Mouse (Mus musculus) layer of hippocampus, postnatal 10 days (tissue): Measurements from ENCODE around the gene Sat2. TPM values are rescaled to one million over a fixed set of nuclear protein-coding genes. Genes with fewer than 3 reads are reported as not detected.

ENCODE experiments used
- DNase-seq, 2 experiments: peaks; one replicate each; pipeline ENCODE4 v3.0.0; 2021; ENCODE audit warnings: low spot score in 2 of 2
- total RNA-seq, 2 experiments: library from RNA; stranded (reverse); gene quantifications; 2 replicates each; pipeline ENCODE4 v1.2.3; 2021

Gene Sat2
- total RNA-seq, 2 experiments from 2014 or later = 15.0 to 17.1 TPM

DNA sequence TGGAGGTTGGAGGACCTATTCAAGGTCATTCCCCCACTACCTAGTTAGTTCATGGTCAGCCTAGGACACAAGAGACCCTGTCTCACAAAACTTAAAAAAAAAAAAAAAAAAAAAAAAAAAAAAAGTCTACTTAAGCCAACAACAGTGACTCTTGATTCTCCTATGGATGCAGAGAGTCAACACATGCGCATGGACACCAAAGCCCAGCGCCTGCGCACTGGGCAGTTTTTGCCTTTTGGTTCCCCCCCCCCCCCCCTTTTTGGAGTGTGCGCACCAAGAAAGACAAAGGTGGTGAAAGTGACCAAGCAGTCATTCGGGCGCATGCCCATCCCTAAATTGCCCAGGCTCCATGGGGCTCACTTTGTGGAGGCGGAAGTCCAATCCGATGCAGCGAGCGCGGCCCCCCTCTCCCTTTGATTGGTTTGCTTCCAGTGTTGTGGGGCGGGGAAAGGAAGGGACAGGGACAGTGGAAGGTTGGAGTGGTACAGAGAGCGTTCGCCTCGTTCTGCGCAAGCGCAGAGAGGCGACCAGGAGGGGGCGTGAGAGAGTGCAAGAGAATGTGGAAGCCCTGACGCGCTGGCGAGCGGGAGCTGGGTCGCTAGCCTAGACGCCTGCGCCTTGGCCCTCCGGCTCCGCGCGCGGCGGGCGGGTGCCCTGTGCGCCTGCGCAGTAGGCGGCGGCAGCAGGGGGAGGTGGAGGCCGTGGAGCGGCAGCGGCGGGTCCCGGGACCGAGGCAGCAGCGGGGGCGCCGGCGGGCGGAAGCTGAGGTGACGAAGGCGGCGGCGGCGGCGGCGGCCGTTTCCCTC is 10.7 kb downstream of the Sat2 start, which contains the start of gene Fxr2:
Gene Fxr2 (plus strand): TSS at position 707 of the 806 bp plus-strand sequence.
- peak; percentile 100 for DNase-seq

DNA sequence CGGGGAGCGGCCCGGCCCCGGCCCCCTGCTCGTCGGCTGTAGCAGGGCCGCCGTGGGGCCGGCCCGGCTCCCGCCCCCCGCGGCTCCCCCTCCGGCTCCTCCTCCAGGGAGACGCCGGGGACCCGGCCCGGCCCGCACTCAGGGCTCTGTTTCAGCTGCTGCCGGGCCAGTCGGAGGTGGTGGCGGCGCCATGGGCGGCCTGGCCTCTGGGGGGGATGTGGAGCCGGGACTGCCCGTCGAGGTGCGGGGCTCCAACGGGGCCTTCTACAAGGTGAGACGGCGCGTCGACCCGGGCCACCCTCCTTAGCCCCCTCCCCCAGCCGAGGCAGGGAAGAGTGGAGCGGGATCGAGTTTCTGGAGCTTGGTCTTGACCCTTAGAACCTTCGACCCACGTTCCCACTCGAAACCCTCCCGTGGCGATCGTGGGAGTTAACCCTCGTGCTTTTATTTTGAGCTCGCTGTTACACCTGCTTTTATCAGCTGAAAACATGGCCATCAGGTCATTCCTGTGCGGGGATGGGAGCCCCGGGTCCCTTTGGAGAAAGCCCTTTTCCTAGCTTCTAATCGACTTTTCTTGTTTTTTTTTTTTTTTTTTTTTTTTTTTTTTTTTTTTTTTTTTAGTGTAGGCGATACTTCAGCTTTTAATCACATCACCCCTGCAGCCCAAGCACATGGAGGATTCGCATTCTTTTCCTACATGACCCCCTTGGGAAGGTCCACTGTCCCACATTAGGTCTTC is 11.5 kb downstream of the Sat2 start:
- no peak for DNase-seq

DNA sequence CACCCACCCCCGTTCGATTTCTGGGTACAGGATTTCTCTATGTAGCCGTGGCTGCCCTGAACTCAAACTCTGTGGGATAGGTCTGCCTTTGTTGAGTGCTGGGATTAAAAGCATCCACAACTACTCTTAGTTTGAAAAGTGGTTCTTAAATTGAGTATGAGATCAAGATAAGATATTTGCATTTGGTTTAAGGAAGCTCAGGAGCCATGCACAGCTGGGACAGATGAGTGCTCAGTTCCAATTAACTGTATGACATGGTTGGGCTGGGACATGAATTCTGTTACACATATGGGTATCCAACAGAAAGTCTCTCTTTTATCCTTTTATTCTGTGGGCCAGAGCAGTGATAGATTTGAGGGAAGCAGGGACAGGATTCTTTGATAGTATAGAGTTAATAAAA is 13.6 kb downstream of the Sat2 start:
- no peak for DNase-seq

DNA sequence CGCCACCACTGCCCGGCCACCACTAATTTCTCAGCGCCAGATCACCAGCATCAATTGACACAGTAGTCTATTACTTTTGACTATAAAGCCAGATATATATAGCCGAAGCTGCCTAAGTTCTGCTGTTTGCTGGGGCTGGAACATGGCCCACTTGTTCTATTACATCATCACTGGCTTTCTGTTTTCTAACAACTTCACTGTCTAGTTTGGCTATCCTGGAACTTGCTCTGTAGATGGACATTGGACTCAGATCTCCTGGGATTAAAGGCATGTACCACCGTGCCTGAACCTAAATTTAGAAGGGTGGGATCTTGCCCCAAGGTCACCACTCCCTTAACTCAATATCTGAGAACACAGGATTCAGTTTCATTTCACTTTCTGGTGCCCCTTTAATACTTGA is 24.0 kb downstream of the Sat2 start:
- no peak for DNase-seq

DNA sequence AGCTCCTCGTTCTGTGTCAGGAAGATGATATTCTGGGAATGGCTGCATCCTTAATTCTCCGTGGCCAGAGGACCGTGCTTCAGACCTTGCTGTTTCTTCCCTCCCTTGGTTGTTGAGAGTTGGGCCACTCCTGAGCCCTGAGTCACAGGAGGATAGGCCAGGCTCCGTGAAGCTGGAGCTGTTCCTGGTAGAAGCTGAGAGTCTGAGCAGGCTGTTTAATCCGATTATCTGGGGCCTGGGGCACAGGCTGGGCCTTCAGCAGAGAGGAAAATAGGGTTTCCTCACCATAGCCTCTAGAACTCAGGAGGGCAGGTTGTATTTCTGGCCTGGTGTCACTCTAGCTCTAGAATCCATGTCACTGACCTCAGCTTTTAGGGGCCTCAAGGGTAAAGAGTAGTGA is 31.6 kb downstream of the Sat2 start:
- DNase-seq = no peak

DNA sequence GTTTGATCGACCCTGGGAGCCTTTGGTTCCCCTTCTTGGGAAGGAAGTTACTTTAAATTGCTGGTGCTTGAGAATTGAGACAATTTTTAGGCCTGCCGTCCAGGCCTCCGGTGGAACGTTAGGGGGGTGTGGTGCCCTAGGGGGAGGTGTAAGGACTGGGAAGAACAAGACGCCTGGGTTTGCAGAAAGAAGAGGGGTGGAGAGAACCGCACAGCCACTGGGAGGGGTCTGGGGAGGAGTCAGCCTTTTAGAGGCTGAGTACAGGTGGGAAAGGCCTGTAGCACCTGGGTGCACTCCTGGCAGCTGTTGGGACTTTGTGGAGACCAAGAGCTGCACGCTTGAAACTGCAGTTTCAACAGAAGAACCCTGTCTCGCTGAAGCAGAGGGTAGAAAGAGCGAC is 32.9 kb downstream of the Sat2 start:
- no peak for DNase-seq

DNA sequence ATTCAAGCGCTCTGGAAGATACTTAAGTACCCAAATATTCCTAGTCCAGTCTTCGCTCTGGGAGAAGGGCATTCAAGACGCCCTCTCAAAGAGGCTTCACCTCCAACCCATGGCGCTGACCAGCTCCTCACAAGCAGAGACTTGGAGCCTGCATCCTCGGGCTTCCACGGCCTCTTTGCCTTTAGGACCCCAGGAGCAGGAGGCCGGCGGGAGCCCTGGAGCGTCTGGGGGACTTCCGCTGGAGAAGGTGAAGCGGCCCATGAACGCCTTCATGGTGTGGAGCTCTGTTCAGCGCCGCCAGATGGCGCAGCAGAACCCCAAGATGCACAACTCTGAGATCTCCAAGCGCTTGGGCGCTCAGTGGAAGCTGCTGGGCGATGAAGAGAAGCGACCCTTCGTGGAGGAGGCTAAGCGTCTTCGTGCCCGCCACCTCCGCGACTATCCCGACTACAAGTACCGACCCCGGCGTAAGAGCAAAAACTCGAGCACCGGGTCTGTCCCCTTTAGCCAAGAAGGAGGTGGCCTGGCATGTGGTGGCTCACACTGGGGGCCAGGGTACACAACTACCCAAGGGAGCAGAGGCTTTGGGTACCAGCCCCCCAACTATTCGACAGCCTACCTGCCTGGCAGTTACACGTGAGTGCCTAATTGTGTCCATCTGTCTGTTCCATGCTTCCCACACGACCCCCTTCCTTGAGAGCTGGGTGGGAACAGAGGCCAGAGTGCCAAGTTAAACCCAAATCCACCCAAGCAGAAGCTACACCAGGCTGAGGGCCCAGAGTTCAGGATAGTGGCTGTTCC is 33.6 kb downstream of the Sat2 start, which contains the start of gene Sox15:
Gene Sox15 (plus strand): TSS at position 51 of the 801 bp plus-strand sequence.
- peak; percentile 71 to 82 for DNase-seq

DNA sequence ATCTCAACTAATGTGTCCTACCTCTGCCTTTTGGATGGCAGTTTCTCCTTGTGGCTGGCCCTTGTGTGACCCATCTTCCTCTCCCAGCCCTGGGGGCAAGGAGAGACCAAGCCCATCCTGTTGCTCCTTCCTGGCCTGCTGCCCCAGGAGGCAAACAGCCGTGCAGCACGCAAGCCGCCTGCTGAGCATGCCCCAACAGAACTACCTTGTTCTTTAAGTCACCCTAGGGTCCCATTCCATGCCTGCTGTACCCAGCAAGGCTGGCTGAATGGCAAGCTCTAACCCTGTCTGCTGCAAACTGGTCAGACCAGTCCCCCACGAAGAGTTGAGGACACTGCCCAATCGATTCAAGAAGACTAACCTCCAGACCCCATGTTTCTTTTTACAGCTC is 34.2 kb downstream of the Sat2 start:
- DNase-seq = no peak

DNA sequence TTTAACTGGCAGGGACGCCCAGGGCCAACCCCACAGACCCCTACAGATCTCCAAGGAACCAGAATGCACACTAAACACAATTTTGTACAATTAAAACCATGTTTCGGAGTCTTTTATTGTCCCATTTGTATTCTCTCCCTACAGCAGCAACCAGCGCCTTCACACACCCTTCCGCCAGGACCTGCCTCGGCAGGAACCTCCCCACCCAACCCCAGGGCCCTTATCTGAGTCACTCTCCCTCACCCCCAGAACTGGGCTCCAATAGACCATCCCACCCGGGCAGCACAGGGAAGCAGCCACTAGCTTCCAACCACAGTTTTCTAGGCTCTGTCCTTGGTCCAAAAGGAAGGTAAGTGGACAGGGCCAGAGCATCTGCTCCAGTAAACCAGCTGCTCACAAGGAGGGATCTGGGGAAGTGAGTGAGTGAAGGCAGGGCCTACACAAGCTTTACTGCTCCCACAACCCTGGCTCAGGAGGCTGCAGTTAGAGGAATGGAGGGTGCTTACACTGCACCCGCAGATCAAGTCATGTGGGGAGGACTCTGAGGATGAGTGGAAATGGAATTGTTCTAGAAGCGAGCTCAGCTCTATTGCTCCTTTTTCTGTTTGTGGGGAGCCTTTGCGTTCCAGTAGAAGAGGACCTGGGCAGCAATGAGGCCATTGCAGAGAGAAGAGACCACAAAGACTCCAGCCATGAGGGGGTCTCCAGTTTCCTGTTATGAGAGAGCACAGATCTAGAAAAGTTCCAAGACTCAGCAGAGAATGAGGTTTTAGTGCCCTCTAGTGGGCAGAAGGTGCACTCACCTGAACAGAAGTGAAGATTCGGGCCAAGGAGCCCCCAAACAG is 35.0 kb downstream of the Sat2 start:
- no peak for DNase-seq

DNA sequence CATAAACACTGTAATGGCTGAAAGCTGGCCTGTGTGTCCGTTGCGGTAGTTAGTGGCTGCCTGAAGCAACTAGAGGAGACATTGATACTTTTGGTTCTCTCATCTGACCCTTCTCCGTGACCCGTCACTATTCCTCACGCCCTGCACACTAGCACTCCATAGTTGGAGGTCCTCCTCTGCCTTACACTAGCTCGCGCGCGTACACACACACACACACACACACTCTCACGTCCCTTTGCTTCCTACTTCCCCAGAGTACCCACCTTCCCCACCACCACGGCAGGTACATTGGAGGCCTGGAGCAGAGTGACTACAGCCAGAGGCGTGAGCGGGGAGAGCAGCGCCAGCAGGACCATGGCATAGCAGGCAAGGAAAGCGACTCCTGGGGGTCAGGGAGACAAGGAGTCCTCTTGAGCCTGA is 35.6 kb downstream of the Sat2 start:
- no peak for DNase-seq

DNA sequence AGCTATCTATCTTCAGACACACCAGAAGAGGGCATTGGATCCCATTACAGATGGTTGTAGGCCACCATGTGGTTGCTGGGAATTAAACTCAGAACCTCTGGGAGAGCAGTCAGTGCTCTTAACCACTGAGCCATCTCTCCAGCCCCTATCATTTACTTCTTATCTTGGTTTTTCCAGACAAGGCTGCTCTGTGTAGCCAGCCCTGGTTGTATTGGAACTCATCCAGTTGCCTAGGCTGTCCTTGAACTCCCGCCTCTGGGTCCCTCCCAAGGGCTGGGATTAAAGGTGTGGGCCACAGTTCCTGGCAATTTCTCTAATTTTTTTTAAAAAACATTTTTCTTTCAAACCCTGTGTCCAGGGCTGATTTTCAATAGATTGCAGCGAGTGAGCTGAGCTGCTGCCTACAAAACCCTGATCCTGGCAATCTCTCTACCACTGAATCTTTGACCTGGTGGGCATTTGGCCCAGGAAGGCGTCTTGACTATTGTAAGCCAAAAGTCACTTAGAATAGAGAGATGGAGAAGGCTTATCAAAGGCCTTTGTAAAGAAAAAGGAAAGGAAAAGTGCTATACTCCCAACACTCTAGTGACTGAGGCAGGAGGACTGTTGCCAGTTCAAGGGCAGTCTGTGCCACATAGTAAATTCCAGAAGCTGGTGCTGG is 39.5 kb downstream of the Sat2 start:
- no peak for DNase-seq

DNA sequence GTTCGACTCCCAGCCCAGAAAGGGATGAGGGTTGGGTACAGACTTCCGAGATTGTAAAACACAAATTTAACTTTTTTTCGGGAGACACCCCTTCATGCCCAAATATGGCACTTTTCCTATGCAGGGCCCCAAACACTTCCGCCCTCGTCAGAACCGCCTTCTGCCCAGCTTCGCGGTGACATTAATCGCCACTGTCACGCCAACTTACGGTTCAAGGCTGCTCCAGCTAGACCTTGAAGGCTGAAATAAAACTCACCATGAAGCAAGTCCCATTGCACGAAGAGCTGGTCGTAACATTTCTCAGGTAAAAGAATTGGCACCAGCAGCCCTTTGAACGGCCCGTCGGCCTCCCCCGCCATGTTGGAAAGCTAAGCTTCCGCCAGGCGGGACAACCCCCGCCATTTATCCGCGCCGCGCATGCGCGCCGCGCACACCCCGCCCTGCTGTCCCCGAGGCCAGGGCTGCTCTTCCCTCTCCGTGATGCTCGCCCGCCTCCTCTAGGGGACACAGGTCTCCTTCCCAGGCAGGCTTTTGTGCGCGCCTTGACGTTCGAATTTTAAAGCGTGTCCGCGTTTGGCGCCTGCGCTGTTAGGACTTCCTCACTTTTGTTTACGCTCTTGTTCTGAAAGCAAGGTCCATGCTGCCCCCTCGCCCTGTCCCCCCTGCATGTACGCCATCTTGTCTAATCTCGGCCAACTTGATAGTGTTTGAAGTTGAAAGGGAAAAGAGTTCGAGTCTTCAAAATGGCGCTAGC is 40.6 kb downstream of the Sat2 start, which contains the start of gene Mpdu1:
Gene Mpdu1 (minus strand): TSS at position 430 of the 754 bp plus-strand sequence.
- peak; percentile 93 to 94 for DNase-seq

DNA sequence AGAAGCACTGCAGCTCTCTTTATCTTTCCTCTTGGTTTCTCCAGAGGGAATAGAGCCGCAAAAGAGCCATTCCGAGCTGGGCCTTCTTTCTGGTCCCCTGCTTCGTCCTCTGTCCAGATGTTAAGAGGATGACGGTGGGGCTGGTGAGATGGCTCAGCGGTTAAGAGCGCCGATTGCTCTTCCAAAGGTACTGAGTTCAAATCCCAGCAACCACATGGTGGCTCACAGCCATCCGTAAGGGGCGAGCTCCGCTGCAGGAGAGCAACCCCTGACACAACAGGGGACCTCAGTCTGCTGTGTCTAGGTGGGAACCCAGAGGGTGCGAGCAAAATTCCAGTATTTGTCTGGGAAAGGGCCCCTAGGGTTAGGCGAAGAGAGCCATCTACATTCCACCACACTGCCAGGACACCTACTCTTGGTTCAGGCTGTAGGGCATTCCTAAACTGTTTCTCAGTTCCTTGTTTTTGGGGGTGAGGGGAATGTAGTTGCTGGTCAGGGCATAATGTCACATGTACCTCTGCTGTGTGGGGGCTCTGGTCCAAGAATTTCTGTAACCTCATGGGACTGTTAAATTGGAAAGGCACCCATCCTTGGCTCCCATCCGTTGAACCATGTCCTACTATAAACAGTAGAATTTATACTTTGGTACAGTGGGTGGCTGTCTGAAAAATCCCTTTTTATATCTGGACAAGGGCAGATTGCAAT is 41.3 kb downstream of the Sat2 start:
- no peak for DNase-seq

DNA sequence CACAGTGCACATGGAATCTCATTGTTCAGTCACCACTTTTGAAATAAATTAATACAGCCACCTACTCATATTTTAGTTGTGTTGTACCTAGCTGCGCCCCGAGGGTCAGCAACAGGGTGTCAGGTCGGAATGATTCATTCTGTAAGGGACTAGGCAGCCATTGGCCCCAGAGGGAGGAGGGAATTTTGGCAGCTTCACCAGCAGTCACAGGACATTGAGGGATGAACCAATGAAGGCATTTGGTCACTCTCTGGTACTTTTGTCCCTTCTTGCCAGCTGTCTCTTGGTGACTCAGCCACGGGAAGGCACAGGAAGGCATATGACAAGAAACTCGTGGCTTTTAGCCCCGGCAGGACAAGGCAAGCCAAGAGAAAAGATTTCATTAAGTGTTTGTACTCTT is 42.0 kb downstream of the Sat2 start:
- no peak for DNase-seq

DNA sequence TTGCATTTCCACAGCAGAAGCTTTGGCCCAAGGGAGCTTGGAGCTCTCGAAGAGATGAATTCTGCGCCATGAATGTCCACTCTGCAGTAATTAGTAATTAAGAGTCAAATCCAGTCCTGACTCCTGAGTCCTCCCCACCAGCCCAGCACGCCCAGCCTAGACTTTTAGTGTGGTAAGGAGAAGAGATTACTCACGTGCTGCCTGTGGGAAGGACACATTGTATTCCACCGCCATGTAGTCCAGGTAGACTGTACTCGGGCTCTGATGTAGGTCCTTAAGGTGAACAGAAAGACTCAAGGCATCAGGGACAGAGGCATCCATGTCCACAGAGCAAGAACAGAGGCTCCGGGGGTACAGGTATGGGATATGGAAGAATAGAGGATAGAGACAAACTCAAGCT is 43.0 kb downstream of the Sat2 start:
- DNase-seq = no peak

DNA sequence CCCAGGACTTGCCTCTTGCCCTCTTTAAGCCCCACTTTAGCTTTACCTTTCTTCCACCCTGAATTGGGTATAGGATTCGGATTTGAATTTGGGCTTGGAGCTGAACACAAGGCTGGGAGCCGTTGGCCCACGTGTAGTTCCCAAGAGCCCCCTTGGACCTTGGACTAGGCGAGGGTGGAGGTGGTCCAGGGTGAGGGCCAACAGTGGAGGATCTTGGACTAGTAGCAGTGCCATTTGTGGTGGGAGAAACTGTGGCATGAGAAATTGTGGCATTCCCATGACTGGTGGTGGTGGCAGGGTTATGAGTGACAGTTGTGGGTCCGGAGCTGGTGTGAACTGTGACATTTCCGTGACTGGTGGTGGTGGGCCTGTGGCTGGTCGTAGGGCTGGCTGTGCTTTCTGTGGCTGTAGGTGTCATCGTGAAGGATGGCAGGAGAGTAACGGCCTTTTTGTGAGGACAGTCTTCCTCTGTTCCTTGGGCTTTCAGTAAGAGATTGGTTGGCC is 43.7 kb downstream of the Sat2 start:
- no peak for DNase-seq

DNA sequence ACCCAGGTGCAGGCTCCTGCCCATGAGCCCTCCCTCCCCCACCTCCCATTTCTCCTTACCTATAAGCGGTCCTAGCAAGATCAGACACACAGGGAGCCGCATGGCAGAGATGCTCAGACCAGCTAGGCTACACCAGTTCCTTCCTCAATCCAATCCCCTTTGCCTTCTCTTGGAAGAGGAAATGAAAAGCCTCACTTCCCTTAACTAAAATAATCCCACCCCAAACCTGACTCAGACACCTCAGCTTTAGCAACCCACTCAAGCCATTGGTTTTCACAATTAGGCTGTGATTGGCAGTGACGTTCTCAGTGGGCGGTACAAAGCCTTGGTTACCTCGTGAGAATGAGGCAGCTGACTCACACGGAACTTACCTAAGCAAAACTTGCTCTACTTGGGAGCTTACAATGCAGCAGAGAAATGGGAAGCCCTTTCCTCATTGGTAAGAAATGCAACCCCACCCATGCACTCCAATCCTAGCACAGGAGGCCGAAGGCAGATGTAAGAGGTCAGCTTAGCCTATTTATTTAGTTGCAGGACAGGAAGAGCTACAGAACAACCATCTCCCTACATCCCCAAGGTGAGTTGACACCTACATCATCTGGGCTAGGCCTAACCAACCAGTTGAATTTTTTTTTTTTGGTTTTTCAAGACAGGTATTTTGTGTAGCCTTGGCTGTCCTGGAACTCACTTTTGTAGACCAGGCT is 44.3 kb downstream of the Sat2 start, which contains the start of gene Cd68:
Gene Cd68 (minus strand): TSS at position 193 of the 704 bp plus-strand sequence.
- peak; percentile 60 for DNase-seq

DNA sequence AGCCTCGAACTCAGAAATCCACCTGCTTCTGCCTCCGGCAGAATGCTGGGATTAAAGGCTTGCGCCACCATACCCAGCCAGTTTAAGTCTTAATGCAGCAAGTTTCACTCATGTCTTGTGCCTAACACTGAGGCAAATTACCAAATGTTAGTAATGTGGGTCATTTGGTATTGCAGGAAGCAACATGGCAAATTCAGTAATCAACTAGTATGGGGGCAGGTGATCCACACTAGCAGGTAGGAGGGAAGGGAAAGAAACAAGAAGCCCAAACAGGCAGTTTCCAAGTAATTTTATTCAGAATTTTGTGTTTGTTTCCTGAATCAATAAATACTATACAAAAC is 44.8 kb downstream of the Sat2 start:
- no peak for DNase-seq
